Mouse (Mus musculus) MEL (cell line): ENCODE results near the gene Hmga1. TPM values are rescaled to one million over a fixed set of nuclear protein-coding genes. Genes with fewer than 3 reads are reported as not detected.

Source experiments
- DNase-seq: peaks from one replicate; pipeline ENCODE4 v3.0.0; 2011; ENCODE audit warnings: low read depth, low spot score
- H3K27ac ChIP-seq: 2 replicates; pipeline ENCODE4 v1.5.1; 2012; ENCODE audit warnings: low read depth, mild to moderate bottlenecking, control low read depth, low read length, moderate library complexity; ENCODE audit not compliant: control insufficient read depth
- H3K27me3 ChIP-seq, 2 experiments: fragments of 150-350 bp in 1 of 2; sonication (generic) in 1 of 2; 2 replicates each; pipeline ENCODE4 v1.6.1; 2012; ENCODE audit warnings: low read length in 2 of 2, mild to moderate bottlenecking in 2 of 2, improper control_type of control experiment in 1 of 2, moderate library complexity in 1 of 2; ENCODE audit not compliant: insufficient read depth in 2 of 2, control insufficient read depth in 1 of 2
- H3K36me3 ChIP-seq, 2 experiments: 2 replicates each; pipeline ENCODE4 v1.6.1; 2012 to 2014; ENCODE audit warnings: low read length in 2 of 2, improper control_type of control experiment in 1 of 2, inconsistent platforms in 1 of 2, mild to moderate bottlenecking in 1 of 2; ENCODE audit not compliant: insufficient read depth in 2 of 2, control insufficient read depth in 1 of 2
- H3K4me1 ChIP-seq, 2 experiments: fragments of 150-350 bp in 1 of 2; sonication (generic) in 1 of 2; 2 replicates each; pipeline ENCODE4 v1.6.1; 2012; ENCODE audit warnings: low read length in 2 of 2, improper control_type of control experiment in 1 of 2, mild to moderate bottlenecking in 1 of 2; ENCODE audit not compliant: insufficient read depth in 2 of 2, control insufficient read depth in 1 of 2
- H3K4me3 ChIP-seq, 2 experiments: fragments of 150-350 bp in 1 of 2; sonication (generic) in 1 of 2; 2 replicates each; pipeline ENCODE4 v1.5.1; 2012; ENCODE audit warnings: low read depth in 2 of 2, low read length in 2 of 2, mild to moderate bottlenecking in 2 of 2, moderate library complexity in 2 of 2, control low read depth in 1 of 2, improper control_type of control experiment in 1 of 2; ENCODE audit not compliant: control insufficient read depth in 1 of 2, insufficient read depth in 1 of 2
- H3K79me2 ChIP-seq: 2 replicates; pipeline ENCODE4 v1.6.1; 2012; ENCODE audit warnings: mild to moderate bottlenecking, low read length, moderate library complexity; ENCODE audit not compliant: control insufficient read depth, poor library complexity, insufficient read depth
- H3K9ac ChIP-seq: 2 replicates; pipeline ENCODE4 v1.6.1; 2012; ENCODE audit warnings: low read depth, mild to moderate bottlenecking, control low read depth, low read length, moderate library complexity; ENCODE audit not compliant: control insufficient read depth, poor library complexity, severe bottlenecking
- H3K9me3 ChIP-seq: fragments of 150-350 bp; sonication (generic); replicated peaks from 2 replicates; pipeline ENCODE4 v1.6.1; 2012; ENCODE audit warnings: mild to moderate bottlenecking, low read length, improper control_type of control experiment, moderate library complexity; ENCODE audit not compliant: insufficient read depth
- CHD2 ChIP-seq: IDR thresholded peaks from 2 replicates; pipeline ENCODE4 v1.6.1; 2011; ENCODE audit warnings: low read length, improper control_type of control experiment
- E2F4 ChIP-seq: IDR thresholded peaks from 2 replicates; pipeline ENCODE4 v1.6.1; 2011; ENCODE audit warnings: low read depth, low read length, improper control_type of control experiment, borderline replicate concordance
- EP300 ChIP-seq, 2 experiments: IDR thresholded peaks; 2 replicates each; pipeline ENCODE4 v1.6.1; 2011; ENCODE audit warnings: improper control_type of control experiment in 2 of 2, low read length in 2 of 2, low read depth in 1 of 2, mild to moderate bottlenecking in 1 of 2
- GABPA ChIP-seq: IDR thresholded peaks from 2 replicates; pipeline ENCODE4 v1.6.1; 2012; ENCODE audit warnings: low read depth, mild to moderate bottlenecking, inconsistent platforms, low read length, improper control_type of control experiment, moderate library complexity
- HCFC1 ChIP-seq: IDR thresholded peaks from 2 replicates; pipeline ENCODE4 v1.6.1; 2012; ENCODE audit warnings: low read depth, mild to moderate bottlenecking, inconsistent platforms, low read length, improper control_type of control experiment, moderate library complexity
- JUND ChIP-seq: IDR thresholded peaks from 2 replicates; pipeline ENCODE4 v1.6.1; 2011; ENCODE audit warnings: low read depth, mild to moderate bottlenecking, improper control_type of control experiment, low read length
- KAT2A ChIP-seq: conservative IDR thresholded peaks from 2 replicates; pipeline ENCODE4 v1.6.1; 2012; ENCODE audit warnings: low read depth, low read length, improper control_type of control experiment, inconsistent platforms
- MAZ ChIP-seq: IDR thresholded peaks from 2 replicates; pipeline ENCODE4 v1.6.1; 2012; ENCODE audit warnings: low read depth, mild to moderate bottlenecking, inconsistent platforms, low read length, improper control_type of control experiment
- MYB ChIP-seq: IDR thresholded peaks from 2 replicates; pipeline ENCODE4 v1.6.1; 2011; ENCODE audit warnings: mild to moderate bottlenecking, low read depth, low read length, improper control_type of control experiment
- POLR2AphosphoS2 ChIP-seq: IDR thresholded peaks from 2 replicates; pipeline ENCODE4 v1.6.1; 2011; ENCODE audit warnings: low read length, improper control_type of control experiment
- RAD21 ChIP-seq: IDR thresholded peaks from 2 replicates; pipeline ENCODE4 v1.6.1; 2011; ENCODE audit warnings: mild to moderate bottlenecking, low read depth, low read length, improper control_type of control experiment
- RCOR1 ChIP-seq: IDR thresholded peaks from 2 replicates; pipeline ENCODE4 v1.6.1; 2012; ENCODE audit warnings: low read depth, mild to moderate bottlenecking, inconsistent platforms, low read length, improper control_type of control experiment
- SIN3A ChIP-seq: IDR thresholded peaks from 2 replicates; pipeline ENCODE4 v1.6.1; 2012; ENCODE audit warnings: low read length, improper control_type of control experiment, inconsistent platforms
- SMC3 ChIP-seq: IDR thresholded peaks from 2 replicates; pipeline ENCODE4 v1.6.1; 2011; ENCODE audit warnings: low read depth, low read length, improper control_type of control experiment
- TAL1 ChIP-seq: IDR thresholded peaks from 2 replicates; pipeline ENCODE4 v1.6.1; 2012; ENCODE audit warnings: mild to moderate bottlenecking, inconsistent platforms, low read length, moderate library complexity, mixed read lengths
- TCF12 ChIP-seq: IDR thresholded peaks from 2 replicates; pipeline ENCODE4 v1.6.1; 2014; ENCODE audit warnings: low read depth, mild to moderate bottlenecking, inconsistent platforms, low read length, improper control_type of control experiment, moderate library complexity
- USF1 ChIP-seq: IDR thresholded peaks from 2 replicates; pipeline ENCODE4 v1.6.1; 2014; ENCODE audit warnings: low read depth, mild to moderate bottlenecking, inconsistent platforms, low read length, improper control_type of control experiment, moderate library complexity
- ZC3H11A ChIP-seq: IDR thresholded peaks from 2 replicates; pipeline ENCODE4 v1.6.1; 2012; ENCODE audit warnings: low read depth, mild to moderate bottlenecking, inconsistent platforms, low read length, improper control_type of control experiment
- ZKSCAN1 ChIP-seq: IDR thresholded peaks from 2 replicates; pipeline ENCODE4 v1.6.1; 2012; ENCODE audit warnings: low read depth, mild to moderate bottlenecking, inconsistent platforms, low read length, improper control_type of control experiment, moderate library complexity
- ZNF384 ChIP-seq: IDR thresholded peaks from 2 replicates; pipeline ENCODE4 v1.6.1; 2012; ENCODE audit warnings: low read depth, mild to moderate bottlenecking, inconsistent platforms, low read length, improper control_type of control experiment
- polyA plus RNA-seq, 2 experiments: library from polyadenylated mRNA; stranded (reverse) in 1 of 2; unstranded in 1 of 2; fragments of >175 nt in 1 of 2; fragments of >200 nt in 1 of 2; gene quantifications; 2 replicates each; pipeline versions ENCODE4 v1.2.1 to v1.2.4; 2012; ENCODE audit warnings: low replicate concordance in 2 of 2, low read depth in 1 of 2; ENCODE audit not compliant: insufficient read length in 2 of 2, insufficient read depth in 1 of 2, missing spikeins in 1 of 2
- total RNA-seq: library from RNA; depleted of rRNA; stranded (reverse); fragments of 300-350 nt; gene quantifications from 2 replicates; pipeline ENCODE4 v1.2.3, GENCODE M21; 2012

Hmga1 gene
- total and polyA plus RNA-seq, 3 experiments, result 96.0 to 112 TPM; not detected in 1

GRCm38 (mm10) chr17:27511865-27512618 lies 44.3 kb upstream of the Hmga1 start:
- no peaks in the 10 kb centered on the region; a peak in 2 of 4 replicates for H3K27me3 ChIP-seq
- H3K27ac ChIP-seq, result no peak overlapping the region
- no peak overlapping the region for H3K4me3 ChIP-seq
- no peaks in the 10 kb centered on the region for H3K36me3 ChIP-seq
- DNase-seq, result no peak
- TF ChIP-seq MYB, result no peak
- TF ChIP-seq MAZ, result no peak
- TF ChIP-seq HCFC1, result no peak
- no peak for TF ChIP-seq SMC3
- TF ChIP-seq JUND, result no peak
- no peak for TF ChIP-seq TAL1
- no peak for TF ChIP-seq GABPA
- no peak for TF ChIP-seq E2F4
- no peak for TF ChIP-seq SIN3A
- TF ChIP-seq POLR2AphosphoS2, result no peak
- no peak for TF ChIP-seq USF1
- no peak for TF ChIP-seq KAT2A
- no peak for TF ChIP-seq RCOR1
- no peak for TF ChIP-seq ZNF384
- TF ChIP-seq RAD21, result no peak
- no peak for TF ChIP-seq CHD2
- no peak for TF ChIP-seq TCF12
- TF ChIP-seq, all 39 proteins: peak for 0
- Histone ChIP-seq H3K4me1 (no peaks in the 10 kb centered on the region), H3K9me3 (no peaks in the 10 kb centered on the region), H3K9ac (no peak overlapping the region), H3K79me2 (no peaks in the 10 kb centered on the region)

- Histone ChIP-seq H3K27ac (no peak overlapping the region), H3K36me3 (no peaks in the 10 kb centered on the region), H3K9ac (no peak overlapping the region), H3K4me1 (no peaks in the 10 kb centered on the region), H3K79me2 (no peaks in the 10 kb centered on the region), H3K4me3 (no peak overlapping the region), H3K9me3 (no peaks in the 10 kb centered on the region), H3K27me3 (no peaks in the 10 kb centered on the region; a peak in 2 of 4 replicates)
- DNase-seq, result no peak
- TF ChIP-seq EP300 (IDR thresholded peaks at IDR 0.05; ENCODE audit: low read depth in 1 of 2, low read length in 2 of 2) (no peak), ZNF384 (no peak), ZC3H11A (no peak), TAL1 (no peak), RCOR1 (no peak), ZKSCAN1 (no peak), HCFC1 (no peak)
- TF ChIP-seq, all 39 proteins: peak for 0
These were observed 43.6 kb upstream of the Hmga1 start for GRCm38 (mm10) chr17:27512619-27513161.
